Mouse (Mus musculus) Muller cell, postnatal 12 days (primary cell): ENCODE results near the gene Ift27.

ENCODE experiments used
- DNase-seq: peaks from one replicate; pipeline ENCODE4 v3.0.0-alpha.2; 2015; ENCODE audit errors: inconsistent ontology term

The Ift27 gene

GRCm38 (mm10) chr15:78173972-78174886 is at the start of gene Ift27:
TSS of gene Ift27 (minus strand) at chr15:78174107.
- peak; percentile 99 for DNase-seq

DNA sequence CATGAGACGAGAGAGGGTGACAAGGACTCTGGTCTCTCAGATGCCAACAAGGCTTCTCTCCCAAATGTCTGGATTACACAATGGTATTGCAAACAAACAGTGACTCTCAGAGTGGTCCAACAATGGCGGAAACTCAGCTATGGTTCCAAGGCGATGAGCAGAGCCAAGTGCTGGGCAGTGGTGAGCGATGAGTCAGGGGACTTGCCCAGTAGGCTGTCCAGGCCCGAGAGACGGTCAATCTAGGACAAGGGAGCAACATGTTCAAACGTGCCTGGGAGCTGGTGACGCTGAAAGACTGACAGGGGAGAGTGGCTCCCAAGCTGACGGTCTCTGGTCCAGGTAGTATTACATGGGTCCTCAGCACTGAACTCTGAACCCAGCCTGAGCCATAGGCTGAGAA is 41.4 kb upstream of the Ift27 start:
- peak; percentile 50 for DNase-seq

- no peak for DNase-seq
Observed at GRCm38 (mm10) chr15:78211367-78211766, 37.5 kb upstream of the Ift27 start.

- no peak for DNase-seq
Observed at GRCm38 (mm10) chr15:78210203-78210602, 36.3 kb upstream of the Ift27 start.

- DNase-seq, result no peak
Observed at GRCm38 (mm10) chr15:78206312-78206711, 32.4 kb upstream of the Ift27 start, which contains the start of gene Pvalb. TSS of gene Pvalb (minus strand) at chr15:78206400.

DNA sequence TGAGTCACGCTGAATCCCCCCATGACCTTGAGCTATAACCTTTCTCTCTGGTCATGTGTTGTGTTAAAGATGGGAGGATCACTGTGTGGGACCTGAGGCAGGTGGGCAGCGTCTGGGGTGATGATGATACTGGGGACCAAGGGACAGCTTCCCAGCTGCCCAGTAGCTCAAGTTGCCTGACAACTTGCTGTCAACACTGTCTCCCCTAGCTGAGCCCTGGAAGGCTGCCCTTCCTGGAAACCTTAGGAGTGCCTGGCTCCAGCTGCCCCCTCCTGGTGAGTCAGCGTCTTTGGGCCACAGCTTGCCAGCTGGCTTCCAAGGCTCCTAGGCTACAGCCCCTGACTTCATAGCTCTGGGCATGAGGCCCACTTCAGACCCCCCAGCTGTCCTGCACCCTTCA is 31.3 kb upstream of the Ift27 start:
- peak; percentile 62 for DNase-seq

DNA sequence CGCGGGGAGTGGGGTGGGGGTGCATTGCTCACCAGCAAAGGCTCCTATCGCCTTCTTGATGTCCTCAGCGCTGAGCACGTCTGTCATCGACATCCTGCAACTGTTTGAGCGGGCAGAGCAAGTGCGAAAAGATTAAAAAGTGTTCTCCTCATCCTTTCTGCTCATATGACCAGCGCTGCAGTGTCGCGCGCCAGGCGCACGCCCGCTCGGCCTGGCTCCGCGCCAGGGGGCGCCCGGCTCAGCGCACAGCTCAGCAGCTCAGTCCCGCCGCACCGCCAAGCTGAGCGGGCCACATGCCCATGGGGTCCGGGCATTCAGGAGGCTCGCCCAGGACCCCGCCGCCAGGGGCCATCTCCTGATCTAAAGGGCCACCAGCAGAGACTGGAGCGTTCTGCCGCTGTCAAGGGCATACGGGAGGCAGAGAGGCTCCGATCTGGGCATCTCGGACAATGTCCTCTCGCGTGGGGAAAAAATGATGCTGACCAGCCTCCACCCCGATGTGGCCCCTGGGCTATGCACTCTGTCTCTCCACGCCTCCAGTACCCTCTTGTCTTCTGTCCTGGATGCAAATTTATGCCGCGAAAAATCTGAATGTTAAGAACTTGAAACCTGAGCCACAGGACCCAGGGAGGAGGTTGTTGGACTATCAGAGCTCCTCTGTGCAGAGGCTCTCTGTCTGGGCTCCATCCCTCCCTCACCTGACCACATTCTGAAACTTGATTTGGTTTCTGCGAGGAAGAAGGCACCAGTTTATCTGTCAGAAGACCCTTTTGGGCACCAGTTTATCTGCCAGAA is 30.3 kb upstream of the Ift27 start:
- peak; percentile 74 for DNase-seq

DNA sequence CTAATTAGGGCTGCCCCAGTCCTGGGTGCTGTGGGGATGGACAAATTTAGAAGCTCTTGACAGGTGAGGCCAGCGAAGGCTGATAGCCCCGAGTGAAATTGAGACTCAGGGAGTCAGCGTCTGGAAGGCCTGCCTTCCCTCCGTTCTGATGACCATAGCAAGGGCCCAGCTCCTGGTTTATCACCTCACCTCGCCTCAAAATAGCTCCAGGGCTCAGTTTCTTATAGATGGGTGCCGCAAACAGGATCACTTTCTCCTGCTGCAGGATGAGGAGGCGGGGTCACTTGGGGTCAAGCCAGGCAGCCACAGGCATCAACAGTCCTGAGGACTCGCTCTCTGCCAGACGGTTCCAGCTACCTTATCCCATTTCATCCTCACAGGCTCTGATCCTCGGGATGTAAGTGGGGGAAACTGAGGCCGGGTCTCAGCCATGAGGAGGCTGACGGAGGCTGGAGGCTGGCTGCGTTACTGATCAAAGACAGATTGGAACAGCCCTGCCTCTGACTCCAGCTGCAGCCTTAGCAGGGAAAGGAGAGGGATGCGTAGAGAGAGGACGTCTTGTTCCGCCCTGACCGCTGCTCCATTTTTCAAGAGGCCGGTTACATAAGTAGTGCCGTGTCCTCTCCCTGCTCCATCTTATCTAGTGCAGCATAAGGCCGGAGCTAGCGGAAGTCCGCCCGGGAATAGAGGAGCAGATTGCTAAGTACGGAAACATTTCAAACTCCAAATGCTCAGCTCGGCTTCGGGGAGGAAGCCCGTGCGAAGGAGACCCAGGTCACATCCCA is 21.4 kb upstream of the Ift27 start:
- no peak for DNase-seq

DNA sequence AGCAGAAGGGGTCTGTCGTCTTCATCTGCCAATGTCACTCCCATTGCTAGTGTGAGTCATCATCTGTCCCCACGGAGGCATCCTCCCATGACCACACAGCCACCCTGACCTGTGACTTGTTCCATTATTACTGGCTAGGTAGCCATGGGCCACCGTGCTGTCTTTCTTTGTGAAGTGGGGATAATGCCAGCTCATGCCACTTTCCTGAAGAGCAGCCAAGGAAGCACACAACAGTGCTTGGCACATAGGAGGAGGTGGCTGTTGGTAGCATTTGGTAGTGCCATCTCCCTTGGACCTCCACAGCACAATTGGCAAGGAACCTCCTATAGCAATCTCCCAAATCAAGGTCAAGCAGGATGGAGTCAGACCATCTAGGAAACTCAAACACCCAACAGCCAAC is 20.4 kb upstream of the Ift27 start:
- DNase-seq, result no peak

GRCm38 (mm10) chr15:78189636-78190035 is 15.7 kb upstream of the Ift27 start:
- no peak for DNase-seq

DNA sequence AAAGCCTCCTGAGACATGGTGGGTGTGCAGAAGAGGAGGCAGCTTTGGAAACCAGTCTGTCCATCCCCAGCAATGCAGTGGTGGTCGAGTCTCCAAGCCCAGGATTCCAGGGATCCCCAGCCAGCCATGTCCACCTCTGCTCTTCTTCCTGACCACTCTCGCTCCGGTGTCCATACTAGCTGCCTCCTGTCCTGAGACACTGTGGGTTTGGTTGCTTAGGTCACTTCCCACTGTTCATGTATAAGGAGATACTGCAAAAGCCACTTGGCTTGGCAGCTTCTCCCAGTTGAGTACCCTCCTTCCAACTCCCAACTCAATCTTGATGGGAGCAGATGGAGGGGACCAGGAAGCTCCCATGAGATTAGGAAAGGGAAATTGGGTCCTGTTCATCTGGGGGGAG is 14.6 kb upstream of the Ift27 start:
- DNase-seq, result no peak

DNA sequence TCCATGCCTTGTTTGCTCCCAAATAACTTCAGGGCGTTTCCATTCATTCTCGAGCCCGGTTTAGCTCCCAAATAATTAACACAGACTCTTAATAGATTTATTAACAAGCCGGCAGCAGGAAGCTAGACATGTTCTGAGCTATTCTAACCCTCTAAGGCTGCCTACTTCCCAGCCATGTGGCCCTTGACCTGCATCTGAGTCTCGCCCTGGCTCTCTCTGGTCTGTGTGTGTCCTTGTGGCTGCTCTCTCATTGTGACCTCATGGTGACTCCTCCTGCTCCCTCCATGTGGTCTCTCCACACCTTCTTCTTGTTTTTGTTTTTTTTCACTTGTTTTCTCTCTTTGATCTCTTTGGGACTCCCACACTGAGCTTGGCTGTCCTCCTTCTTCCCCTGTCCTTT is 13.0 kb upstream of the Ift27 start:
- DNase-seq, result no peak

DNA sequence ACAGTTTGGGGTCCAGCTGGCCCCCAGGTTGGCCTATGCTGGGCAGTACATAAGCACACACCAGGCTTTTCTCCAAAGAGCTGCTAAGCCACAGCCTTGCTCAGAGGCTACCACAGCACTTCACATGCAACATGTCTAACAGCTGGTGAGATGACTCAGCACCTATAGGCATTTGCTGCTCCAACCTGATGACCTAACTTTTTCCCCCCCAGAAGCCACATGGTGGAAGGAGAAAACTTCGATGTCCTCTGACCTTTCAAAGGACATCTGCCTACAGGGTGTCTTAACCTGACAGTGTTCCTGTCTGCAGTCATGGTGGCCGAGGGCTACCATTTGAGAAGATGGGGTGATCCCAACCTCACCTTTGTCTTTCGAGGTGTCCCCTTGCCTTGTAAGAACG is 11.7 kb upstream of the Ift27 start:
- no peak for DNase-seq

- peak; percentile 59 for DNase-seq
Observed at GRCm38 (mm10) chr15:78184855-78185254, 10.9 kb upstream of the Ift27 start.

- DNase-seq, result peak; percentile 88
Observed at GRCm38 (mm10) chr15:78181701-78182405, 7.9 kb upstream of the Ift27 start.

- no peak for DNase-seq
Observed at GRCm38 (mm10) chr15:78179775-78180174, 5.9 kb upstream of the Ift27 start.

DNA sequence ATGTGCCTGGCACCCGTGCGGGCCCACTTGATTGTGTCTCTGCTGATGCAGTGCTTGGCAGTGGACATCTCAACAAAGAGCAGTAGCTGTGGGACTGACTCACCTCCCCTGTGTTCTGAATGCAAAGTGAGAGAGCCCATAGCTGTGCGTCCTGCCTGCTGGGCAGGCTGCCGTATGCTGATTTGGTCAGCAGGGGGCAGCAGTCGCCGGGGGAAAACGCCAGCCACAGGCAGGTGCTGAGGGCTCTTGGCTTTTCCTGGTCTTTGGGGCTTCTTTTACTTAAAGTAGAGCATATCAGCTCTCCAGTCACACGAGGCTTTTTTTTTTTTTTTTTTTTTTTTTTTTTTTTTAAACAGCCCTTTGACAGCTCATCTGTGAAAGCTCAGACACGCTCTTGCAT is 4.5 kb upstream of the Ift27 start:
- DNase-seq, result peak; percentile 78

DNA sequence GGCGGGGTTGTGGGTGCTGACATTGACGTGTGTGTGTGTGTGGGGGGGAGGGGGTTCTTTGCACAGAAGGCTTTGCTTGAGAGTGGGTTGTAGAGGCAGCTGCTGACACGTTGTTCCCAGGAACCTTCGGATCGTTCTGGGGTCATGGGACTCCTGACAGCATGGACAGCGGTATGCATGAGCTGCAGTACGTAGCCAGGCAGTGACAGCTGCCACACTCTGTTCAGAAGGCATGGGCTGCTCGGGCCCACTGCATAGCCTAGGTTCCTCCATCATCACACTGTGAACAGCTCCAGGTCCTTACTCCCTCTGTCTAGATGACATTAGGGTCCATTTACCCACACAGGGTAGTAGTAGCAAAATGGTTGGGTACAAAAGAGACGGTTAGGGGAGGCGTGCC is 3.4 kb upstream of the Ift27 start:
- DNase-seq, result no peak

GRCm38 (mm10) chr15:78174887-78175245 is 959 bp upstream of the Ift27 start:
- DNase-seq, result no peak

DNA sequence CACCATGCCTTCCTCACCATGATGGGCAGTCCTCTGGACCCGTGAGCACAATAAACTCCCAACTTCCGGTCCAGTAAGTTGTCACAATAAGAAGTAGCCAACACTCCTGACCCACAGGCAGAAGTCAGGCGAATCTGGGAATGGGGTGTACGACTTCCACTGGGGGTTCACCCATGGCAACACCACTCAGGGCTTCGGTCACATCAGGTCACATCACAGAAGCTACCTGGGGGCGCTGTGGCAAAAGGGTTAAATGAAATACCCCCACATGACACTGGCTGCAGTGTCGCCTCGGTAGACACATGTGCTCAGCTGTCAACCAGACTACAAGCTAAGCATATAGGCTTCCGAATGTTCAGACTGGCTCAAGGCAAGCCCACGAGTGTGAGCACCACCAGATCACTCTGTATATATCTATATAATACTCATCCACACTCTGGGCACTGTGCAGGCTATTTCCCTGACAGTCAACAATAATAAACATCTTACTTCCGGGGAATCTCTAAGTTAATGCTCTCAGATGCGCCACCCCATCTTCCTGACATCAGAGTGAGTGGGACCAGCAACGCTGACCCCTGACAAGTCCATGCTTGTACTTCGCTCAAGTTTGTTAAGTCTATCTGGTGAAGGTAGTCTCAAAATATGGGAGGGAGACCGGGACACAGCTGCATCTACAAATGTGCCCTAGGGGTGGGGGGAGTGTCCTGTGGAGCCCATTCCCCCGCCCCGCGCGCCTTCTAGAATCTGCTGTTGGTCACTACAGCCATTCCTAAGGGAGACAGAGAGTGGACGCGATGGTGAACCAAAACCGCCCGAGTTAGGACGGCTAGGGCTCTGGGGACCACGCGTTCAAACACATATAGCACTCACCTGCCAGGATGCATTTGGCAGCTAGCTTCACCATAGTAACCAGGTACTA is 749 bp downstream of the Ift27 start:
- DNase-seq, result peak; percentile 58
